Mouse (Mus musculus): ENCODE measurements around the gene Tlcd1.
"Not testable (repeated sequence)": the region's sequence is repeated elsewhere in the genome, so short reads cannot be mapped to it uniquely, and the experiment has no call there.

The Tlcd1 gene

GRCm38 (mm10) chr11:78177437-78177836 lies 926 bp downstream of the Tlcd1 start:
- DNase-seq (ENCODE audit: low read depth) = no peak

- DNase-seq (ENCODE audit: low read depth) = peak; percentile 95
These were observed 1.7 kb downstream of the Tlcd1 start for GRCm38 (mm10) chr11:78177903-78178858.

- DNase-seq (ENCODE audit: low read depth) = no peak
These were observed 2.4 kb downstream of the Tlcd1 start for GRCm38 (mm10) chr11:78178859-78179437.

GRCm38 (mm10) chr11:78179438-78179999 lies 3.0 kb downstream of the Tlcd1 start:
- peak; percentile 52 for DNase-seq (ENCODE audit: low read depth)

- peak; percentile 20 for DNase-seq (ENCODE audit: low read depth)
These were observed 3.7 kb downstream of the Tlcd1 start for GRCm38 (mm10) chr11:78180081-78180761.

- DNase-seq (ENCODE audit: low read depth) = peak; percentile 18
These were observed 5.4 kb downstream of the Tlcd1 start for GRCm38 (mm10) chr11:78181830-78182357.

GRCm38 (mm10) chr11:78182450-78182849 lies 5.9 kb downstream of the Tlcd1 start:
- DNase-seq (ENCODE audit: low read depth) = peak; percentile 42

- peak; percentile 93 for DNase-seq (ENCODE audit: low read depth)
These were observed 6.7 kb downstream of the Tlcd1 start, which contains the start of gene Rpl23a for GRCm38 (mm10) chr11:78182961-78183844. TSS of gene Rpl23a (minus strand) at chr11:78183584.

- peak; percentile 52 for DNase-seq (ENCODE audit: low read depth)
These were observed 7.5 kb downstream of the Tlcd1 start for GRCm38 (mm10) chr11:78183884-78184514.

GRCm38 (mm10) chr11:78184702-78185101 lies 8.2 kb downstream of the Tlcd1 start:
- DNase-seq (ENCODE audit: low read depth) = not testable (repeated sequence)

GRCm38 (mm10) chr11:78188331-78189233 lies 12.1 kb downstream of the Tlcd1 start, which contains the start of gene Rab34:
TSS of gene Rab34 (plus strand) at chr11:78188430.
- peak; percentile 51 for DNase-seq (ENCODE audit: low read depth)

- peak; percentile 58 for DNase-seq (ENCODE audit: low read depth)
These were observed 12.9 kb downstream of the Tlcd1 start for GRCm38 (mm10) chr11:78189234-78190040.

GRCm38 (mm10) chr11:78190041-78190440 lies 13.5 kb downstream of the Tlcd1 start:
- DNase-seq (ENCODE audit: low read depth) = no peak

GRCm38 (mm10) chr11:78193113-78193512 lies 16.6 kb downstream of the Tlcd1 start, which contains the start of gene Proca1:
TSS of gene Proca1 (plus strand) at chr11:78193392.
- DNase-seq (ENCODE audit: low read depth) = no peak

GRCm38 (mm10) chr11:78194411-78195100 lies 18.0 kb downstream of the Tlcd1 start:
- DNase-seq (ENCODE audit: low read depth) = peak; percentile 82

GRCm38 (mm10) chr11:78195101-78195863 lies 18.8 kb downstream of the Tlcd1 start:
- DNase-seq (ENCODE audit: low read depth) = no peak

- DNase-seq (ENCODE audit: low read depth) = no peak
These were observed 25.9 kb downstream of the Tlcd1 start for GRCm38 (mm10) chr11:78202372-78202771.

Data from induced T-regulatory cell, adult 2 months (primary cell).